Mouse (Mus musculus) thymus, postnatal 0 days (tissue): ENCODE measurements around the gene Olfr266. TPM values are rescaled to one million over a fixed set of nuclear protein-coding genes. Genes with fewer than 3 reads are reported as not detected.

Experiments used
- DNase-seq: peaks from one replicate; pipeline ENCODE4 v3.0.0-alpha.2; 2015; ENCODE audit warnings: low spot score
- polyA plus RNA-seq: library from polyadenylated mRNA; unstranded; fragments of >200 nt; fragmentation: Nextera tagmentation; extraction: Ambion mirVana; gene quantifications from 2 replicates; pipeline ENCODE4 v1.2.1, GENCODE M21; 2015

Olfr266 gene
- polyA plus RNA-seq = not detected in 2 replicates

DNA sequence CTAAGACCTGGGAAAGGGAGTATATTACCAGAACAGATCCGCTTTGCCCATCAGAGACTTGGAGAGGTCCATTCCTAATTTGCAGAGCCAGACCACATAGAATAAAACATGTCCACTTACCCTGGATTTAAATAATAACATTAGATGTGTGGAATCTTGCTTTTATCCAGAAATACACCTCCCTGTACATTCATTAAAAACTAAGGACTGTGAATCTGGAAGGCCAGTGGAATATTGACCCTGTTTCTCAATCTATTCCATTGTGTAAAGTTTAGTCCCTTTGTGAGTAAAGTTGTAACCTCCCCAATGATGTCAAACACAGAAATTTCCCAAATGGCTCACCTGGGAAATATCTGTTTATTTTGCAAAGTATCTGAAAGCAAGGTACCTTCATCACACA, at the start of gene Olfr266:
TSS of gene Olfr266 (minus strand) at position 101 of the 400 bp plus-strand sequence.
- no peak for DNase-seq

DNA sequence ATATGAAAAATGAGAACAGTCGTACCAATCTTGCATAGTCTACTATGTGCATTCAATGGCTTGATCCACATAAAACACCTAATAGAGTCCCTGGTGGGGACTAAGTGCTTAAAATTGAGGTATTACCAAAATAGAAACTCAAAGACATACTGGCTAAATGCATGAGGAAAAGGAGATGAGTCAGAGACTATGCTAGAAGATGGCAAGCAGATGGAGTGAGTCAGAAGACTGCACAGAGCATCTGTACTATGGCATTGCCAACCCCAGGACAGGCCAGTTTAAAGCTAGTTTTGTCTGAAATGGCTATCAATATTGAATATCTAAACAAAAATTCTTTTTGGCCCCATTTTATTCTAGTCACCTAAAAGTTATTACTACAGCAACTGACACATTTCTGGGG, 49.5 kb upstream of the Olfr266 start:
- DNase-seq = no peak

DNA sequence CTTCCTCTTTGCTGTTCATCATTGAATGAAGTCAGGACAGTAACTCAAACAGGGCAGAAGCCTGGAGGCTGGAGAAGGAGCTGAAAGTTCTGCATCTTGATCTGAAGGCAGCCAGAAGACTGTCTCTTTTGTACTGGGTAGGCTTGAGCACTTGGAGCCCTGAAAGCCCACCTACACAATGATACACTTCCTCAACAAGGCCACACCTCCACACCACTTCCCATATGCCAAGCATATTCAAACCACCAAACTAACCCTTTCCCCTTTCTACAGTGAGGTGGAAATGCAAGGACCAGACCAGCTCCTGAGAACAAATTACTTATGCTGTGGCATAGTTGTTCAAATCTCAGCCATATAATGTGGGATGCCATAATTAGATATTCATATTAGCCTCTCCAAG, 46.8 kb upstream of the Olfr266 start:
- DNase-seq = no peak

DNA sequence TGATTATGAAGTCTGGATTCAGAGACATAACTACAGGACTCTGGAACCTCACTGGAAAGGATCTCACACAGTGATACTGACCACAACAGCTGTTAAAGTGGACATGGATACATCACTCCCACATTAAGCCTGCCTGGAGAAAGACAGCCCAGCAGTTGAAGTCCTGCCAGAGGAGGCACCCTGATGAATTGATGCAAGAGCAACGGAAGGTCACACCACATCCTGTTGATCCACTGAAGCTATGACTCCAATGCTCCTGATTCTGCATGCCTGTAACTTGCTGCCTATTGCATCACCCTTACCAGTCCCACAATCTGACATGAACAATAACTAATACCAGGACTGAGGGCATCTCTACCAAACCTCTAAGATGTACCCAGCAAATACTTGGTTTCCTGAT, 6.0 kb upstream of the Olfr266 start:
- peak; percentile 4 for DNase-seq

DNA sequence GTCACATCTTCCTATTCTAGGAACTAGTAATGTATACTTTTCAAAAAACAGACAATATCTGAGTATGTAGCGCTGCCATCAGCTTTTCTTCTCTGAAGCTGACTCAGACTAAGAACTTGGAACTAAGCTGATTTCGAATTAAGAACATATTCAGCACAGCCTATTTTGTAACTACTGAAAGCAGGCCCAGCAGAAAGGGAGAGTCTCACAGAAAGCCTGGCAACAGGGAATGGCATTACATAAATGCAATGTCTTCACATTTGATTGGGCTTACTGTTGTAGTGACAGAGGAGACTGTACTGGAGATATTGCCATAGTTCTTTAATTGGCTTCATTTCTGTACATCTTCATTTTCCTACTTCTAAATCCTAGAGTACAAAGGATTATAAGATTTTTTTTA, 8.4 kb downstream of the Olfr266 start:
- DNase-seq = no peak

DNA sequence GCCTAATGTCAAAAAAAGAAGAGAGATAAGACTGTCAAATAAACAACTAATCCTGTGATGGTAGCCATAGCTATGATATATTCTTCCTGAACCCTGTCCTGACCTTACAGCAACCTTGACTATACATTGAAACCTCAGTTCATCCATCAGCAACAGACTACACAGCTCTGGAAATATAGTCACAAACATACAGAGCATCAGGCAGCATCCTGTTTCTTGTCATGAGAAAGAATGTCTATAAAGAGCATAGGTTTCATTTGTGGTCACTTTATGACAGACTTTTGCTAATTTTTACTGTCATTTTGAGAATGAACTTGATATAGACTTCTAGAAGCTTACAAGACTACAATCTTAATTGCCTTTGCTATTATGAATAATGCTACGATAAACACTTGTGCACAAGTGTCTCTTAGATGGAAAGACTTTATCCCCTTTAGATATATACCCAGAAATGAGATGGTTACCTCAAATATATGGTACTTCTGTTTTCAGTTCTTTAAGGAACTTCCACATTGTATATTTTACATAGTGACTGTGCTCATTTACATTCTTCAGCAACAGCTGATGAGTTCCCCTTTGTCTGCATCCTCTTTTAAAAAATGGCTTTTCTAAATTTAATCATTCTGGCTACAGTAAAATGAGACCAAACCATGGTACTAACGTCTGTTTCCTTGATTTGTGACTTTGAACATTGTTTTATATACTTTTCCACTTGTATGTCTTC, 17.0 kb downstream of the Olfr266 start:
- no peak for DNase-seq

DNA sequence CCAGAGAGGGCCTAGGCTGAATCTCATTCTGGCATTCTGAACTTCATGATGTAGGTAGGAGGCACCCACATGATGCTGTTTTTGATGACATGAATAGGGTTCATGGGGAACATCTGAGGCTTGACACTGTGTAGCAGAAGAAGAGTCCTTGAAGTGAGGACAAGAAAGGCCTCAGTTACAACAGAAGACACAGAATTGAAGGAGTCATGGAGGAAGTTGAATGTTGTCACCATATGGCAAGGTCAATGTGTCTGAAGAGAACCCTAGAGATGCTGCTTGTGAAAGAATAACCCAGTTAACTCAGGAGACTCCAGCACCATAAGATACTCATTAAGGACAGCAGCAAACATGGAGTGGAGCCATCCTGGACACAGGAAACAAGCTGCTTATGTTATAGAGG, 28.0 kb downstream of the Olfr266 start:
- DNase-seq = no peak

DNA sequence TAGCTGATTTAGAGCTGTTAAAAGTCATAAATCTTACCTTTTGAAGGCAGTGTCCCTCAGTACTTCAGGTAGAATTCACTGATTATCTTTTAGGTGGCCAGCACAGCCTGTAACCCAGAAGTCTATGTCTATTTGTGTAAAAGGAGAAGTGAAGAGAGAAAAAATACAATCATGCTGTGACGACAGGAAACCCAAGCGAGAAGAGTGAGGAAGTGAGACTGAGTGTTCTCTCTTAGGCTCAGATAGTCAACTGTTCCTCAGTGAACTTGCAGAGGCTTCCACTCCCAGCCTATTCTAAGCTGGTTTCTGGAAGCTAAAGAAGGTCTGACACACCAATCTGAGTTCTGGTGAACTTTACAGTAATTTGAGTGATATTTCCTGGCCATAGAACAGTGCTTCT, 36.2 kb downstream of the Olfr266 start, which contains the start of gene Cd53:
TSS of gene Cd53 (minus strand) at position 220 of the 400 bp plus-strand sequence.
- DNase-seq = peak; percentile 41

DNA sequence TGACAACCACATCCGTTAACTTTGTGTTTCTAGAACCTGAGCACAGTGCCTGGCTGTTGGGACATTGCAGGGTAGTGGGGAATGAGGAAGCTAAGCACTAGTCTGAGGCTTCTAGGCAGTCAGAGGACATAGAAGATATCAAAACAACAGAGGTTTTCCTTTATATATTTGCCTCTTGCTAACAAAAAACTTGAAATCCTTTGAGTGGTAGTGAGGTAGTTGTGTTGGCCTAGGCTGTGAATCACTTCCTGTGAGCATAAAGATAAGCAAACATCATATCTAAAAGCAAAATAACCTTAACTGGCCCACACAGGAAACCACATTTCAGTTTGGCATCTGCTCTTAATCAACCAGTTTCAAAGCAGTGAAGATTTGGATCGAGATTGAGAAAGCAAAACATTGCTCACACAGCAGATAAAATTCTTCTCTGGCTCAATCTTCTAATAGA, 37.6 kb downstream of the Olfr266 start:
- DNase-seq = peak; percentile 66

DNA sequence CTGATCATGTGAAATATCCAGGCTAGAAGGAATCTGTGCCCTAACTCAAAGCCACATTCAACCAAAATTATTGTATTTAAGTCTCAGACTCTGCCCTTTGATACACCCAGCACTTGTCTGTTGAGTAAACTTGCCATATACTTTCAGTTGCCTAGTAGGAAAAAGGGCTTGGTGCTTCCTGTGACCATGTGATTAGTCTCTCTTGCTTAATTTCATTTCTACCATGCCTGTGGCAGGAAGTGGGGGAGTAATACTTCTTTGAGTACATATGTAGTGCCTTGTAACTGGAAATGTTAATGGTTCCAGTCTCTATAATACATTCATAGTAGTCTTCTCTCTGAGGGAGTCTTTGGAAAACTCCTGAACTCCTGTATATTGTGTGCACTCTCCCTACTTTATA, 38.1 kb downstream of the Olfr266 start:
- peak; percentile 59 for DNase-seq

DNA sequence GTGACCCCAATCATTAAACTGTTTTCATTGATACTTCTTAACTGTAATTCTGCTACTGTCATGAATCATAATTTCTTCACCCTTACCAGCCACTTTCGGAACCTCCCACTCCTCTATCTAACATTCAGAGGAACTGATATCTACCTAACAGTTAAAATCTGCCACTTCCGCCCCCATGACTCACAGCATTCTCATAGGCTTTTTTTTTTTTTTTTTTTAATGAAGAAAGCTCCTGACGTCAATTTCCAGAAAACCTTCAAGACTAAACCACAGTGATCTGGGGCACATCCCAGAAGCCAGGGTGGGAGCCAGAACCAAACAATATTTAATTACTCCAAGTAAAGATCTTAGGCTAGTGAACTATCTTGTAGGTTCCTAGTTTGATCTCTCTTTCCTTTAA, 41.0 kb downstream of the Olfr266 start:
- peak; percentile 46 for DNase-seq

DNA sequence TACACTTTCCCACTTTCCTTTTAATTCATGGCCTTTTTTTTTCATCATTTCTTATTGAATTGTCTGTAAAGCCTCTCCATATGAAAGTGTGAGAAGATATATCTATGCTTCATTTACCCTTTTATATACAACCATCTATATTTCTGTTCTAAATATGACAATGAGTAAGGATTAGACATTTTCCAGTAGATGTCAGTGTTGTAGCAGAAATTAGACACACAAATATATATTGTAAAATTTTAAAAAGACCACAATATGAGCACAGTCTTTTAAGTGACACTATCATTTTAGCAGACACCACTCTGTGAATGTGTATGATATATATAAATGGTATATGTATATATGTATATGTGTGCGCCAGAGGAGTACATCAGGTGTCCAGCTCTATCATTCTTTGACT, 54.3 kb downstream of the Olfr266 start:
- DNase-seq = peak; percentile 12

Other genes starting within 250 kb of the Olfr266 start
- gene Lrif1, start 141.3 kb downstream of the Olfr266 start, polyA plus RNA-seq = 26.3 and 28.8 TPM in 2 replicates
- gene Cd53, start 36.1 kb downstream of the Olfr266 start, polyA plus RNA-seq = 146 and 152 TPM in 2 replicates
- gene Kcna3, start 209.9 kb upstream of the Olfr266 start, polyA plus RNA-seq = 29.2 and 35.2 TPM in 2 replicates